Mouse (Mus musculus) erythroid progenitor cell, adult 5-6 weeks (primary cell): Measurements from ENCODE around the gene Prelid1. TPM values are rescaled to one million over a fixed set of nuclear protein-coding genes. Genes with fewer than 3 reads are reported as not detected.

Experiments used
- ATAC-seq: replicated peaks from 2 replicates; pipeline ENCODE4 v1.8.0; 2016; ENCODE audit warnings: moderate number of reproducible peaks, mild to moderate bottlenecking, moderate TSS enrichment, inconsistent platforms; ENCODE audit not compliant: poor library complexity, low FRiP score, severe bottlenecking
- total RNA-seq, 2 experiments: library from RNA; stranded (forward) in 1 of 2; stranded (reverse) in 1 of 2; fragments of 150-400 nt in 1 of 2; fragments of 186-747, 209-891 nt in 1 of 2; gene quantifications; 2 replicates each; pipeline versions ENCODE4 v1.2.3 to v1.2.4; 2015 to 2017; ENCODE audit warnings: low replicate concordance in 2 of 2

Prelid1 gene
- total RNA-seq, 2 experiments from 2014 or later, result 30.9 to 81.3 TPM

GRCm38 (mm10) chr13:55330567-55331400, 10.5 kb downstream of the Prelid1 start:
- ATAC-seq, result peak; percentile 70; the same call in 1 of the 2 replicates

- ATAC-seq, result no peak
Observed at GRCm38 (mm10) chr13:55332331-55332730, 12.0 kb downstream of the Prelid1 start.

GRCm38 (mm10) chr13:55335701-55336100, 15.4 kb downstream of the Prelid1 start:
- ATAC-seq, result no peak

GRCm38 (mm10) chr13:55337341-55337975, 17.2 kb downstream of the Prelid1 start:
- no peak for ATAC-seq

- ATAC-seq, result no peak
Observed at GRCm38 (mm10) chr13:55338131-55339054, 18.1 kb downstream of the Prelid1 start.

- ATAC-seq, result peak; percentile 20; the same call in 1 of the 2 replicates
Observed at GRCm38 (mm10) chr13:55339259-55339658, 19.0 kb downstream of the Prelid1 start.

- no peak for ATAC-seq
Observed at GRCm38 (mm10) chr13:55342469-55342868, 22.2 kb downstream of the Prelid1 start.

GRCm38 (mm10) chr13:55344286-55344685, 24.0 kb downstream of the Prelid1 start:
- no peak for ATAC-seq

GRCm38 (mm10) chr13:55346745-55347144, 26.4 kb downstream of the Prelid1 start:
- no peak for ATAC-seq

GRCm38 (mm10) chr13:55361145-55361544, 40.8 kb downstream of the Prelid1 start:
- no peak for ATAC-seq

GRCm38 (mm10) chr13:55361974-55362452, 41.7 kb downstream of the Prelid1 start:
- ATAC-seq, result peak; percentile 31

GRCm38 (mm10) chr13:55362453-55363060, 42.3 kb downstream of the Prelid1 start, which contains the start of gene Lman2:
Gene Lman2, minus strand, starts transcription at chr13:55362783.
- peak; percentile 94 for ATAC-seq

GRCm38 (mm10) chr13:55368401-55368800, 48.1 kb downstream of the Prelid1 start:
- ATAC-seq, result no peak

- peak; percentile 91 for ATAC-seq
Observed at GRCm38 (mm10) chr13:55369531-55370114, 49.3 kb downstream of the Prelid1 start, which contains the start of gene Rgs14. Gene Rgs14, plus strand, starts transcription at chr13:55369732.

GRCm38 (mm10) chr13:55370234-55370633, 49.9 kb downstream of the Prelid1 start:
- peak; percentile 49 for ATAC-seq

- no peak for ATAC-seq
Observed at GRCm38 (mm10) chr13:55371007-55371681, 50.8 kb downstream of the Prelid1 start.

GRCm38 (mm10) chr13:55371740-55372139, 51.4 kb downstream of the Prelid1 start:
- ATAC-seq, result no peak

GRCm38 (mm10) chr13:55374206-55374924, 54.1 kb downstream of the Prelid1 start:
- ATAC-seq, result no peak
